Mouse (Mus musculus): ENCODE data around the gene Nhsl1. TPM values are rescaled to one million over a fixed set of nuclear protein-coding genes. Genes with fewer than 3 reads are reported as not detected.
A peak's percentile ranks its signal among the peaks of the same experiment; 100 is the strongest.

Nhsl1 gene
- polyA plus RNA-seq, 1 experiment from 2014 or later: 11.7 TPM

DNA sequence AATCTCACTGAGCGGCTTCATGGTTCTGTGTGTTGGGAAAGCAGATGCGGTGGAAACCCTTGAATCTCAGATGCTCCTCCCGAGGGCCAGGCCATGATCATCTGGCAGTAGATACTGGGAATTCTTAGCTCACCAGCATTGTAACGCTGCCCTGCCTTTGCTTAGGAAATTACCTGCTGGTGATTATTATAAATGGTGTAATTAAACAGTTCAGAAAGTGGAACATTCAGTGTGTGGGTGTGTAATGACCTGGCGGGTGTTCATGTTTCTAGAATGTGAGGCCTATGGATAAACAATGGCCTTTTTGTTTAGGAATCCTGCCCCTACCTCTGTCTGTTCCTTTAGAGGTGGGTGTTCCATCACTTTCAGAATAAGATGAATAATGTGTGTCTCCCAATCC, 39.7 kb downstream of the Nhsl1 start:
- ATAC-seq (replicated peaks; ENCODE audit: extremely low read depth, insufficient read depth, low FRiP score): no peak
- H3K9me3 ChIP-seq (replicated peaks; ENCODE audit: control insufficient read depth, low read length): no peaks in the 10 kb centered on the region
- H3K4me3 ChIP-seq (ENCODE audit: low read length): no peak overlapping the region
- no peaks in the 10 kb centered on the region for H3K36me3 ChIP-seq (ENCODE audit: control insufficient read depth, insufficient read depth)
- no peak overlapping the region for H3K9ac ChIP-seq (ENCODE audit: low read length)
- no peak overlapping the region for H3K4me2 ChIP-seq (ENCODE audit: low read depth, low read length)
- no peaks in the 10 kb centered on the region for H3K27me3 ChIP-seq (ENCODE audit: control insufficient read depth, insufficient read depth, low read length)
- H3K27ac ChIP-seq (ENCODE audit: low read length): no peak overlapping the region
- 78% methylated on average over 5 of the region's 5 CpGs for whole genome bisulfite sequencing
- H3K4me1 ChIP-seq (ENCODE audit: control insufficient read depth, insufficient read depth, low read length): no peaks in the 10 kb centered on the region

DNA sequence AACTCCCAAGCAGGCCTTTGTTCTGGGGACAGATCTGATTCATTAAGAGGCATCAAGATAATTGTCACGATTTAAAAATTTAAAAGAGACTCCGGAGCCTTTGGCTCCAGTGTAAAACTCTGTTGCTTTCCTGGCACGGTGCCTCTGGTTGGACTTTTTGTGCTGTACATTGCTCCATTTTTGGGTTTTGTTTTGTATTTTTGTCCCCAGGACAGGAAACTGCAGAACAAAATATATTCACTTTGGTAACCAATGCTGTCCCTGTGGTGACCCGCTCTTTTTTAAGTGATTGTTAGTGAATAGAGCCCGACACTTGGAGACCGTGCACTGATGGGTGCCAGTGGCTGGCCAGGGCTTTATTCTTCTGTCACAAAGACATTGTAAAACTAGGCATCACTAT, 41.4 kb downstream of the Nhsl1 start:
- Histone ChIP-seq H3K4me3 (ENCODE audit: low read length) (no peak overlapping the region), H3K9ac (ENCODE audit: low read length) (no peak overlapping the region), H3K27me3 (ENCODE audit: control insufficient read depth, insufficient read depth, low read length) (no peaks in the 10 kb centered on the region), H3K27ac (ENCODE audit: low read length) (no peak overlapping the region), H3K36me3 (ENCODE audit: control insufficient read depth, insufficient read depth) (no peaks in the 10 kb centered on the region), H3K4me2 (ENCODE audit: low read depth, low read length) (no peak overlapping the region), H3K9me3 (replicated peaks; ENCODE audit: control insufficient read depth, low read length) (no peaks in the 10 kb centered on the region), H3K4me1 (ENCODE audit: control insufficient read depth, insufficient read depth, low read length) (no peaks in the 10 kb centered on the region)
- WGBS: 75% methylated on average over 6 of the region's 6 CpGs
- ATAC-seq (replicated peaks; ENCODE audit: extremely low read depth, insufficient read depth, low FRiP score): no peak

DNA sequence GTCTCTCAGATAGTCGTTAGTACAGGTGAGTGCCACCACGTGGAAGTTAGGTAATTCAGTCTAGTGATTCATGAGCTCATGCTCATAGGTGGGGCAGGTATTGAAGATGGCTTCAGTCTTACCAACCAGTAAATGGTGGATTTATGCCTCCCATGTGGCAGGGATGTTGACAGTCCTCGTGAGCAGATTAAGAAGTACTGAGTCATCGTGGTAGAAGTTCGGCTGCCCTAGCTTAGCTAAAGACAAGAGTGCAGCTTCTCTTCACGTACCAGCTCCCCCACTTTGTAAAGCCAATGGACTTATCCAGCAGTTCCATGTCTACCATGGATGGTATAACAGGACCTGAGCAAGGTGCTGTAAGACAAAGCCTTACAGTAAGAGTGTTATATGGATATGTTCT, 46.6 kb downstream of the Nhsl1 start:
- no peak overlapping the region for H3K27ac ChIP-seq (ENCODE audit: low read length)
- no peaks in the 10 kb centered on the region for H3K27me3 ChIP-seq (ENCODE audit: control insufficient read depth, insufficient read depth, low read length)
- no peak overlapping the region for H3K9ac ChIP-seq (ENCODE audit: low read length)
- 86% methylated on average over 6 of the region's 6 CpGs for WGBS
- H3K4me3 ChIP-seq (ENCODE audit: low read length): no peak overlapping the region
- H3K9me3 ChIP-seq (replicated peaks; ENCODE audit: control insufficient read depth, low read length): no peaks in the 10 kb centered on the region
- ATAC-seq (replicated peaks; ENCODE audit: extremely low read depth, insufficient read depth, low FRiP score): no peak
- no peak overlapping the region for H3K4me2 ChIP-seq (ENCODE audit: low read depth, low read length)
- H3K36me3 ChIP-seq (ENCODE audit: control insufficient read depth, insufficient read depth): no peaks in the 10 kb centered on the region
- H3K4me1 ChIP-seq (ENCODE audit: control insufficient read depth, insufficient read depth, low read length): no peaks in the 10 kb centered on the region

DNA sequence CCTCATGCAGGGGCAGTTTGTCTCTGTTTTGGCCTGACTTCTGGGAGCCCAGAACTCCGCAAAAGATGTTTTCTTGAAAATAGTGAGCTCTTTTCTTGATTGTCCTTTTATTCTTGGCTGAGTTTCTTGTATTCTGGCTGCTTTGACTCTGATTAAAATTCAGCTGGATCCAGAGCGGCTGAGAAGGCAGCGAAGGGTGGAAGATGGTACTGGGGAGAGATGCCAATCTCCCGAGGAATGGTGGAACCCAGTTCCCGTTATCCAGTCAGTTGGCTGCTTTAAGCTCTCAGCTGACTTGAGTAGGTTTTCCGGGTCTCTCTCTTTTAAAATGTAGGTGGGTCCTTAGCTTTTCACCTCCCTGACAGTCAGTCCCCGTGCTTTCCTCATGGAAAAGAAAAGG, 47.9 kb downstream of the Nhsl1 start:
- no peaks in the 10 kb centered on the region for H3K27me3 ChIP-seq (ENCODE audit: control insufficient read depth, insufficient read depth, low read length)
- H3K4me1 ChIP-seq (ENCODE audit: control insufficient read depth, insufficient read depth, low read length): peaks cover 2% of the 10 kb centered on the region; the same call in 1 of the 2 replicates
- 78% methylated on average over 7 of the region's 7 CpGs for WGBS
- H3K4me2 ChIP-seq (ENCODE audit: low read depth, low read length): no peak overlapping the region
- H3K4me3 ChIP-seq (ENCODE audit: low read length): no peak overlapping the region
- no peak for ATAC-seq (replicated peaks; ENCODE audit: extremely low read depth, insufficient read depth, low FRiP score)
- no peaks in the 10 kb centered on the region for H3K36me3 ChIP-seq (ENCODE audit: control insufficient read depth, insufficient read depth)
- no peak overlapping the region for H3K9ac ChIP-seq (ENCODE audit: low read length)
- no peaks in the 10 kb centered on the region for H3K9me3 ChIP-seq (replicated peaks; ENCODE audit: control insufficient read depth, low read length)
- no peak overlapping the region for H3K27ac ChIP-seq (ENCODE audit: low read length)

DNA sequence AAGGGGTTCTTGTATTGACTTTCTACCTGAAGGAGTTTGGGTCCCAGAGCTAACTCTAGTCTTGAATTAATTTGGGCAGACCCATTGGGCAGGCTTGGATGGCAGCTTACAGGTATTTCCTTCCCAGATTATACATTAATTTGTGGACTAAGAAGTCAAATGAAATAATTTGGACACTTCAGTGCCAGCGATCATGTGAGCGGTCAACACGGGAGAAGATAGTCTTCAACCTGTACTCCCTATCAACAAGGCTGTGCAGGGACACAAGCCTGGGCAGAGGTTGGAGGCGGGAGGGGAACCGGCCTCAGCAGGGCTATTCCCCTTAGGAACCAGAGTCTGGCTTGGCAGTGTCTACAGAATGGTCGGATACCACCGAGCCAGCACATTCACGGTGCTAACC, 49.3 kb downstream of the Nhsl1 start:
- Histone ChIP-seq H3K4me1 (ENCODE audit: control insufficient read depth, insufficient read depth, low read length) (peaks cover 4% of the 10 kb centered on the region; the same call in 1 of the 2 replicates), H3K4me3 (ENCODE audit: low read length) (no peak overlapping the region), H3K36me3 (ENCODE audit: control insufficient read depth, insufficient read depth) (no peaks in the 10 kb centered on the region), H3K9ac (ENCODE audit: low read length) (no peak overlapping the region), H3K9me3 (replicated peaks; ENCODE audit: control insufficient read depth, low read length) (no peaks in the 10 kb centered on the region), H3K27me3 (ENCODE audit: control insufficient read depth, insufficient read depth, low read length) (no peaks in the 10 kb centered on the region), H3K4me2 (ENCODE audit: low read depth, low read length) (no peak overlapping the region), H3K27ac (ENCODE audit: low read length) (no peak overlapping the region)
- no peak for ATAC-seq (replicated peaks; ENCODE audit: extremely low read depth, insufficient read depth, low FRiP score)
- WGBS: 89% methylated on average over 8 of the region's 8 CpGs

DNA sequence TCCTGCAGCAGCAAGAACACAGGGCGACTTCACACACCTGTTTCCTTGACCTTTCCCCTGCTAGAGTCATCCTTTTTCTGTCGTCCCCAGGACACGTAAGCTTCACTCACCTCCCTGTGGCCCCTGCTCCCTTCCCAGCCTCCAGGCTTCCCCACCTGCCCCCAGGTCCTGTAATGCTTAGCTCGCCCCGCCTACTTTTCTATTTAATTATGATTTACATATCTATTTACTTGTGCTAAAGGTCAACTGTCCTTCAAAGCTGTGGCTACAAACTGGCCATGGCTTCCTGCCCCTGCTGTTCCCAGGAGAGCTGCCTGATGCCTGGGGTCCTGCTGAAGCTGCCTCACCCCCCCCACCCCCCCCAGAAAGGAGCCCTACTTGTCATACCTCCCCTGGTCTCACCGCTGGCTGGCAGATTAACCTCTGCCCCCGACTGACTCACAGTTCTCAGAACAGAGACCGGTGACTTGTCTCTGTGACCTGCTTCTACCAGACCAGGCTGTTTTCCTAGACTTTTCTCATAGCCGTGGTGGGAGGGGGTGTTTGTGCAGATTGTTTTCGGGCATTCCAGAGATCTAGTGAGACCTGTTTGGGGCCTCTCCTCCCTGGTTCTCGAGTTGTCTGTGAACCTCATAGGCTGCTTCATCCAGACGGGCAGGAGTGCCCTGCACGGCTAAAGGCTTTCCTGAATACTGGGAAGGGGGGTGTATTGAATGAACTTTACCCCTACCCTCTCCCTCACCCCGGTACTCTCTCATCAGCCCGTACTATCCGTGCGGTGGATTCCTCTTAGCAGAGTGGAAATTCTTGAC, 51.9 kb downstream of the Nhsl1 start:
- Histone ChIP-seq H3K4me2 (ENCODE audit: low read depth, low read length) (no peak overlapping the region), H3K27ac (ENCODE audit: low read length) (no peak overlapping the region), H3K9ac (ENCODE audit: low read length) (no peak overlapping the region), H3K36me3 (ENCODE audit: control insufficient read depth, insufficient read depth) (no peaks in the 10 kb centered on the region), H3K27me3 (ENCODE audit: control insufficient read depth, insufficient read depth, low read length) (no peaks in the 10 kb centered on the region), H3K9me3 (replicated peaks; ENCODE audit: control insufficient read depth, low read length) (no peaks in the 10 kb centered on the region), H3K4me1 (ENCODE audit: control insufficient read depth, insufficient read depth, low read length) (peaks cover 4% of the 10 kb centered on the region; the same call in 1 of the 2 replicates), H3K4me3 (ENCODE audit: low read length) (no peak overlapping the region)
- ATAC-seq (replicated peaks; ENCODE audit: extremely low read depth, insufficient read depth, low FRiP score): no peak; the same call in 1 of the 2 replicates
- WGBS: 41% methylated on average over 17 of the region's 17 CpGs

DNA sequence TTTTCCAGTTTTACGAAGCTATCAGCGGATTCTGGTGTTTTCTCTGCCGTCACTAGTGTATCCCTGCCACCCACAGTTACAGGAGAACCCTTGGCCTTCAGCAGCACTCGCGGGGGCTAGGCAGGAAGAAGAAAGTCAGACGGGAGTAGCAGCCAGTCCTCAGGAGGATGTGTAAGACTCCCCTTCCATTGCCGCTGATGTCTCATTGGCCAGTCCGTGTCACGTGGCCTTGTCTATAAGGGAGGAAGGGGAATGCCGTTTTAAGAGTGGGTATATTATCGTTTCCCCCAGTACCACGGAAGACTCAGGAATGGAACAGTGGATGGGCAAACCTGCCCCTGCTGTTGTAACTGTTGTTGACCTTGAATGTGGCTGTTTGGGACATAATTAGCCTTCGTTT, 53.1 kb downstream of the Nhsl1 start:
- no peaks in the 10 kb centered on the region for H3K36me3 ChIP-seq (ENCODE audit: control insufficient read depth, insufficient read depth)
- H3K9ac ChIP-seq (ENCODE audit: low read length): peak overlapping the region; percentile 1; the same call in 1 of the 2 replicates
- peaks cover 4% of the 10 kb centered on the region; the same call in 1 of the 2 replicates for H3K4me1 ChIP-seq (ENCODE audit: control insufficient read depth, insufficient read depth, low read length)
- H3K4me3 ChIP-seq (ENCODE audit: low read length): peak overlapping the region; percentile 1
- no peaks in the 10 kb centered on the region for H3K9me3 ChIP-seq (replicated peaks; ENCODE audit: control insufficient read depth, low read length)
- no peaks in the 10 kb centered on the region for H3K27me3 ChIP-seq (ENCODE audit: control insufficient read depth, insufficient read depth, low read length)
- no peak; the same call in 1 of the 2 replicates for ATAC-seq (replicated peaks; ENCODE audit: extremely low read depth, insufficient read depth, low FRiP score)
- H3K4me2 ChIP-seq (ENCODE audit: low read depth, low read length): peak overlapping the region; percentile 31
- no peak overlapping the region for H3K27ac ChIP-seq (ENCODE audit: low read length)
- WGBS: 51% methylated on average over 13 of the region's 13 CpGs

DNA sequence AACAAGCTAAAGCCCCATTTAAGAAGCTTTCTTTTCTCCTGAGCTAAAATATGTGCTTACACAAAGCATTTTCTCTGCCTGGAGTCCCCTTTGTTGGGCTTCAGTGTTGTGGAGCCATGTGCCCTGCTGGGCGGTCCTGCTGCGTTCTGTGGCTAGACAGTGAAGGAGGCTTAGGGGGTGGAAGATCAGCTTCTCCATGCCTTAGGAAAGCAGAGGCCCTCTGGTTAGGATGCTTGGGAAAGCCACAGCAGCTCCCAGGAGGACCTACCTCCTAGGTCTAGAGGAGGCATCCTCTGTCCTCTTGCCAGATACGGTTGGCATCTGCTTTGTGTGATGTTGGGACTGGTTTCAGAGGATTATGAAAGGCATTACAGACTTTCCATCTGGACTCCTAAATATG, 56.5 kb downstream of the Nhsl1 start:
- no peak for ATAC-seq (replicated peaks; ENCODE audit: extremely low read depth, insufficient read depth, low FRiP score)
- H3K9me3 ChIP-seq (replicated peaks; ENCODE audit: control insufficient read depth, low read length): no peaks in the 10 kb centered on the region
- H3K4me1 ChIP-seq (ENCODE audit: control insufficient read depth, insufficient read depth, low read length): peaks cover 4% of the 10 kb centered on the region; the same call in 1 of the 2 replicates
- H3K36me3 ChIP-seq (ENCODE audit: control insufficient read depth, insufficient read depth): no peaks in the 10 kb centered on the region
- H3K27me3 ChIP-seq (ENCODE audit: control insufficient read depth, insufficient read depth, low read length): no peaks in the 10 kb centered on the region
- H3K27ac ChIP-seq (ENCODE audit: low read length): no peak overlapping the region
- no peak overlapping the region for H3K9ac ChIP-seq (ENCODE audit: low read length)
- H3K4me2 ChIP-seq (ENCODE audit: low read depth, low read length): no peak overlapping the region
- H3K4me3 ChIP-seq (ENCODE audit: low read length): no peak overlapping the region
- WGBS: 83% methylated on average over 3 of the region's 3 CpGs

DNA sequence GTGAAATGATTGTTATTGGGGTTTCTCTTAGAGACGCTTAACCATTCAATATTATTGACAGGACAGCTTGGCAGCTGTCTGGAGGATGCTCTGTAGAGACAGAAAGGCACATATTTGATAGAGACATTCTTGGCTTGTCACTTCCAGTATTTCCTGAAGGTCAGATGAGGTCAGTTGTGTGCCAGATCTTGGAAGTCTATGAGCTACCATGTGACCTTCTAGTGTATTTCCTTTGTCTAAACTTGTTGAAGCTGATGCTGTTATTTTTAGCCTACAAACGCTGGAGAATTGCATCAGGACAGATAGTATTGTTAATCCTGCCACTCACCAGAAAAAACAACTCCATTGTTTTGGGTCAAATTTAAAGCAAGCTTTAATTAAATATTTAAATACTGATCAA, 66.0 kb downstream of the Nhsl1 start:
- Histone ChIP-seq H3K4me1 (ENCODE audit: control insufficient read depth, insufficient read depth, low read length) (peaks cover 9% of the 10 kb centered on the region), H3K27me3 (ENCODE audit: control insufficient read depth, insufficient read depth, low read length) (no peaks in the 10 kb centered on the region), H3K4me2 (ENCODE audit: low read depth, low read length) (no peak overlapping the region), H3K4me3 (ENCODE audit: low read length) (no peak overlapping the region), H3K9ac (ENCODE audit: low read length) (no peak overlapping the region), H3K36me3 (ENCODE audit: control insufficient read depth, insufficient read depth) (no peaks in the 10 kb centered on the region), H3K9me3 (replicated peaks; ENCODE audit: control insufficient read depth, low read length) (no peaks in the 10 kb centered on the region), H3K27ac (ENCODE audit: low read length) (no peak overlapping the region)
- no peak for ATAC-seq (replicated peaks; ENCODE audit: extremely low read depth, insufficient read depth, low FRiP score)
- WGBS: 46% methylated on average over 2 of the region's 2 CpGs
